Comparison of ENCODE assay signal across 19 mouse cellular contexts in genomic region chr4:149556111-149556510, GRCm38 (mm10). TPM values are rescaled to one million over a fixed set of nuclear protein-coding genes. Genes with fewer than 3 reads are reported as not detected.
DNase-seq lines count a peak whose midpoint lies in the region; ATAC-seq and TF ChIP-seq lines count a peak whose summit lies in the region.
"Had no signal": no experiment of that assay in that cellular context is flagged by ENCODE, and none has a peak within 500 bp of the region (broad histone marks: within the 10 kb centered on the region; RNA-seq: fewer than 3 reads in every experiment).

No protein-coding gene starts in this region.

- peak overlapping the region; percentile 61 for H3K27ac ChIP-seq in cortical plate, adult 2 months (ENCODE audit: insufficient read depth, low read length)
- H3K27ac ChIP-seq: hindbrain, embryonic 14.5 days; intestine, embryonic 15.5 days; neural tube, embryonic 12.5 days had no signal

- peaks cover 21% of the 10 kb centered on the region for H3K4me1 ChIP-seq in cortical plate, adult 2 months (ENCODE audit: control insufficient read depth, insufficient read depth, low read length)
- H3K4me1 ChIP-seq: intestine, embryonic 15.5 days had no signal

- peak; percentile 84 to 90 for DNase-seq in frontal cortex, adult 2 months (ENCODE audit: extremely low spot score in 1 of 2, low spot score in 1 of 2)
- DNase-seq in left cerebral cortex, adult 18-20 months (ENCODE audit: low spot score in 2 of 2): peak; percentile 75 to 82
- DNase-seq in right cerebral cortex, postnatal 14 days: peak; percentile 61
- DNase-seq in kidney, postnatal 10 days: no peak
- DNase-seq in cerebellum, adult 11-12 months: no peak
- DNase-seq: adrenal gland, postnatal 36 days; cerebellum, adult 9-11 months; gastrocnemius, postnatal 25 days; heart, postnatal 10 days; liver; lung, adult 18-20 months; lung, postnatal 36 days had no signal

- ATAC-seq in megakaryocyte-erythroid progenitor cell, adult 5-6 weeks (replicated peaks; ENCODE audit: low FRiP score, low TSS enrichment, poor library complexity, severe bottlenecking): no peak
- ATAC-seq: activated CD4-positive, CD25-positive, alpha-beta regulatory T cell, adult 4 months; intestine, embryonic 15.5 days; Patski had no signal

- TF ChIP-seq POLR2A in cortical plate, adult 2 months (IDR thresholded peaks at IDR 0.05; ENCODE audit: extremely low read depth, insufficient read depth, low read length): 0 out of 2 replicates have a peak, but pooled peaks have one; percentile 34

- no peak overlapping the region for H3K4me3 ChIP-seq in cortical plate, adult 2 months (ENCODE audit: insufficient read depth, low read length)
- H3K4me3 ChIP-seq: intestine, embryonic 15.5 days; neural tube, embryonic 12.5 days had no signal

- TF ChIP-seq CTCF in cortical plate, adult 2 months (IDR thresholded peaks at IDR 0.05; ENCODE audit: extremely low read depth, insufficient read depth, low read length): no peak

RNA-seq across cellular contexts. Expression of gene Clstn1, which starts 30.2 kb away (rescaled TPM):
- 406 and 407 TPM in 2 replicates for polyA plus RNA-seq in cortical plate, adult 2 months (2012; rRNA removed)
- 310 and 338 TPM in 2 replicates for polyA plus RNA-seq in frontal cortex, adult 2 months (2012; rRNA removed)
- total RNA-seq in left cerebral cortex, adult 18-20 months (2021): 1,000 to 10,000 TPM; 1,374 to 1,386 TPM
- total RNA-seq in megakaryocyte-erythroid progenitor cell, adult 5-6 weeks (2014; fragmentation: Nextera tagmentation): 30.8 and 31.2 TPM in 2 replicates
- total RNA-seq in megakaryocyte-erythroid progenitor cell, adult 5-6 weeks (2017): 23.3 and 30.4 TPM in 2 replicates

RNA-seq across cellular contexts. Expression of gene Ctnnbip1, which starts 38.1 kb away (rescaled TPM):
- 35.8 and 38.0 TPM in 2 replicates for polyA plus RNA-seq in cortical plate, adult 2 months (2012; rRNA removed)
- 44.8 TPM in 2 replicates for polyA plus RNA-seq in frontal cortex, adult 2 months (2012; rRNA removed)
- 10 to 100 TPM; 33.0 to 33.3 TPM for total RNA-seq in left cerebral cortex, adult 18-20 months (2021)
- 1.5 and 5.5 TPM in 2 replicates for total RNA-seq in megakaryocyte-erythroid progenitor cell, adult 5-6 weeks (2014; fragmentation: Nextera tagmentation)
- total RNA-seq in megakaryocyte-erythroid progenitor cell, adult 5-6 weeks (2017): 1.7 and 5.9 TPM in 2 replicates

Comparison
In these comparisons a context has a peak if more than half of its experiments do, and no peak if none do; other contexts are left out.
1. DNase-seq: peak in frontal cortex, adult 2 months (2 of 2), left cerebral cortex, adult 18-20 months (2 of 2) and right cerebral cortex, postnatal 14 days (single experiment); none in kidney, postnatal 10 days (single experiment) and cerebellum, adult 11-12 months (single experiment).
2. RNA of gene Clstn1, which starts 30.2 kb away (total RNA-seq): 1,374 to 1,386 TPM in left cerebral cortex, adult 18-20 months; 23.3 to 31.2 TPM in megakaryocyte-erythroid progenitor cell, adult 5-6 weeks; every median in the first group is over 10 times any median in the second.
3. RNA of gene Ctnnbip1, which starts 38.1 kb away (total RNA-seq): 33.0 to 33.3 TPM in left cerebral cortex, adult 18-20 months; 1.5 to 5.9 TPM in megakaryocyte-erythroid progenitor cell, adult 5-6 weeks; every median in the first group is over 4 times any median in the second.